Mouse (Mus musculus): ENCODE data around the gene Sart1. TPM values are rescaled to one million over a fixed set of nuclear protein-coding genes. Genes with fewer than 3 reads are reported as not detected.

The Sart1 gene
- total and polyA plus RNA-seq, 3 experiments = 40.5 to 183 (median 75.5) TPM

GRCm38 (mm10) chr19:5429806-5430205, 41.3 kb upstream of the Sart1 start:
- Histone ChIP-seq H3K4me1 (ENCODE audit: insufficient read depth, low read depth, low read length) (peaks cover 50% of the 10 kb centered on the region), H3K4me3 (ENCODE audit: low read depth, low read length) (no peak overlapping the region), H3K27me3 (ENCODE audit: insufficient read depth, low read length) (peaks cover 11% of the 10 kb centered on the region), H3K36me3 (replicated peaks) (peaks cover 44% of the 10 kb centered on the region), H3K9me3 (replicated peaks) (no peaks in the 10 kb centered on the region)
- ATAC-seq (ENCODE audit: extremely low read depth, insufficient number of reproducible peaks, low FRiP score, poor library complexity, severe bottlenecking) = no peak
- DNase-seq (ENCODE audit: low spot score) = no peak
- TF ChIP-seq TAL1 (conservative IDR thresholded peaks at IDR 0.05; ENCODE audit: low read depth, low read length) (no peak), CTCF (IDR thresholded peaks at IDR 0.05; ENCODE audit: low read depth, low read length) (no peak), GATA1 (IDR thresholded peaks at IDR 0.05; ENCODE audit: borderline replicate concordance, low read length) (no peak), GATA2 (IDR thresholded peaks at IDR 0.05; ENCODE audit: borderline replicate concordance, low read depth, low read length) (no peak), POLR2AphosphoS5 (IDR thresholded peaks at IDR 0.05; ENCODE audit: insufficient replicate concordance, low read depth, low read length) (no peak)

- Histone ChIP-seq H3K4me1 (ENCODE audit: insufficient read depth, low read depth, low read length) (peaks cover 46% of the 10 kb centered on the region), H3K36me3 (replicated peaks) (peaks cover 44% of the 10 kb centered on the region), H3K9me3 (replicated peaks) (no peaks in the 10 kb centered on the region), H3K4me3 (ENCODE audit: low read depth, low read length) (no peak overlapping the region), H3K27me3 (ENCODE audit: insufficient read depth, low read length) (peaks cover 7% of the 10 kb centered on the region)
- no peak for DNase-seq (ENCODE audit: low spot score)
- ATAC-seq (ENCODE audit: extremely low read depth, insufficient number of reproducible peaks, low FRiP score, poor library complexity, severe bottlenecking) = no peak
- TF ChIP-seq CTCF (IDR thresholded peaks at IDR 0.05; ENCODE audit: low read depth, low read length) = no peak
- no peak for TF ChIP-seq TAL1 (conservative IDR thresholded peaks at IDR 0.05; ENCODE audit: low read depth, low read length)
Observed at GRCm38 (mm10) chr19:5429219-5429618, 40.7 kb upstream of the Sart1 start.

GRCm38 (mm10) chr19:5428083-5428482, 39.6 kb upstream of the Sart1 start:
- Histone ChIP-seq H3K27me3 (ENCODE audit: insufficient read depth, low read length) (no peaks in the 10 kb centered on the region; the same call in 1 of the 2 replicates), H3K9me3 (replicated peaks) (no peaks in the 10 kb centered on the region), H3K4me1 (ENCODE audit: insufficient read depth, low read depth, low read length) (peaks cover 46% of the 10 kb centered on the region), H3K4me3 (ENCODE audit: low read depth, low read length) (no peak overlapping the region), H3K36me3 (replicated peaks) (peaks cover 50% of the 10 kb centered on the region)
- TF ChIP-seq CTCF (IDR thresholded peaks at IDR 0.05; ENCODE audit: low read depth, low read length) (peak; percentile 36; the same call in 1 of the 2 replicates), TAL1 (conservative IDR thresholded peaks at IDR 0.05; ENCODE audit: low read depth, low read length) (no peak), GATA2 (IDR thresholded peaks at IDR 0.05; ENCODE audit: borderline replicate concordance, low read depth, low read length) (no peak), POLR2AphosphoS5 (IDR thresholded peaks at IDR 0.05; ENCODE audit: insufficient replicate concordance, low read depth, low read length) (no peak)
- DNase-seq (ENCODE audit: low spot score) (no peak), ATAC-seq (ENCODE audit: extremely low read depth, insufficient number of reproducible peaks, low FRiP score, poor library complexity, severe bottlenecking) (no peak)

- peak overlapping the region; percentile 100; the same call in 1 of the 2 replicates for H3K4me3 ChIP-seq (ENCODE audit: low read depth, low read length)
- peaks cover 63% of the 10 kb centered on the region for H3K36me3 ChIP-seq (replicated peaks)
- TF ChIP-seq POLR2AphosphoS5 (IDR thresholded peaks at IDR 0.05; ENCODE audit: insufficient replicate concordance, low read depth, low read length) = no peak
- no peak for TF ChIP-seq GATA1 (IDR thresholded peaks at IDR 0.05; ENCODE audit: borderline replicate concordance, low read length)
- TF ChIP-seq CTCF (IDR thresholded peaks at IDR 0.05; ENCODE audit: low read depth, low read length) = no peak
- H3K9me3 ChIP-seq (replicated peaks) = no peaks in the 10 kb centered on the region
- ATAC-seq (ENCODE audit: extremely low read depth, insufficient number of reproducible peaks, low FRiP score, poor library complexity, severe bottlenecking) = no peak
- peaks cover 51% of the 10 kb centered on the region for H3K4me1 ChIP-seq (ENCODE audit: insufficient read depth, low read depth, low read length)
- DNase-seq (ENCODE audit: low spot score) = no peak
- H3K27me3 ChIP-seq (ENCODE audit: insufficient read depth, low read length) = no peaks in the 10 kb centered on the region; the same call in 1 of the 2 replicates
Observed at GRCm38 (mm10) chr19:5426640-5427290, 38.3 kb upstream of the Sart1 start.

GRCm38 (mm10) chr19:5425906-5426565, 37.5 kb upstream of the Sart1 start:
- Histone ChIP-seq H3K9me3 (replicated peaks) (no peaks in the 10 kb centered on the region), H3K27me3 (ENCODE audit: insufficient read depth, low read length) (no peaks in the 10 kb centered on the region), H3K4me1 (ENCODE audit: insufficient read depth, low read depth, low read length) (peaks cover 52% of the 10 kb centered on the region), H3K4me3 (ENCODE audit: low read depth, low read length) (peak overlapping the region; percentile 100), H3K36me3 (replicated peaks) (peaks cover 70% of the 10 kb centered on the region)
- ATAC-seq (ENCODE audit: extremely low read depth, insufficient number of reproducible peaks, low FRiP score, poor library complexity, severe bottlenecking) (no peak), DNase-seq (ENCODE audit: low spot score) (no peak)
- TF ChIP-seq GATA1 (IDR thresholded peaks at IDR 0.05; ENCODE audit: borderline replicate concordance, low read length) (no peak), CTCF (IDR thresholded peaks at IDR 0.05; ENCODE audit: low read depth, low read length) (no peak), GATA2 (IDR thresholded peaks at IDR 0.05; ENCODE audit: borderline replicate concordance, low read depth, low read length) (no peak), TAL1 (conservative IDR thresholded peaks at IDR 0.05; ENCODE audit: low read depth, low read length) (no peak), POLR2AphosphoS5 (IDR thresholded peaks at IDR 0.05; ENCODE audit: insufficient replicate concordance, low read depth, low read length) (no peak; the same call in 1 of the 2 replicates)

- DNase-seq (ENCODE audit: low spot score) (peak; percentile 97), ATAC-seq (ENCODE audit: extremely low read depth, insufficient number of reproducible peaks, low FRiP score, poor library complexity, severe bottlenecking) (peak; percentile 76)
- H3K36me3 ChIP-seq (replicated peaks) = peaks cover 76% of the 10 kb centered on the region
- H3K9me3 ChIP-seq (replicated peaks) = no peaks in the 10 kb centered on the region
- peak within 1 kb of the TSS; percentile 100 for H3K4me3 ChIP-seq (ENCODE audit: low read depth, low read length)
- H3K27me3 ChIP-seq (ENCODE audit: insufficient read depth, low read length) = no peaks in the 10 kb centered on the region
- H3K4me1 ChIP-seq (ENCODE audit: insufficient read depth, low read depth, low read length) = peaks cover 55% of the 10 kb centered on the region
- TF ChIP-seq TAL1 (conservative IDR thresholded peaks at IDR 0.05; ENCODE audit: low read depth, low read length) (no peak), CTCF (IDR thresholded peaks at IDR 0.05; ENCODE audit: low read depth, low read length) (no peak), POLR2AphosphoS5 (IDR thresholded peaks at IDR 0.05; ENCODE audit: insufficient replicate concordance, low read depth, low read length) (no peak), GATA2 (IDR thresholded peaks at IDR 0.05; ENCODE audit: borderline replicate concordance, low read depth, low read length) (no peak), GATA1 (IDR thresholded peaks at IDR 0.05; ENCODE audit: borderline replicate concordance, low read length) (no peak)
Observed at GRCm38 (mm10) chr19:5424782-5425741, 36.6 kb upstream of the Sart1 start, which contains the start of the genes Drap1 and AI837181. Drap1 (minus strand) TSS chr19:5424979. AI837181 (plus strand) TSS chr19:5425144.

Measured in G1E (cell line).